Mouse (Mus musculus) splenic B cell, adult 2 months (primary cell): ENCODE data around the gene Phgdh.
A peak's percentile ranks its signal among the peaks of the same experiment; 100 is the strongest.

Source experiments
- DNase-seq: peaks from one replicate; pipeline ENCODE4 v3.0.0-alpha.2; 2011; ENCODE audit warnings: low read depth, low spot score
- H3K27me3 ChIP-seq: 2 replicates; pipeline ENCODE4 v1.6.1; 2012; ENCODE audit warnings: mild to moderate bottlenecking, low read length, moderate library complexity, mixed read lengths; ENCODE audit not compliant: control insufficient read depth, poor library complexity, insufficient read depth, severe bottlenecking
- H3K36me3 ChIP-seq: 2 replicates; pipeline ENCODE4 v1.6.1; 2012; ENCODE audit warnings: mild to moderate bottlenecking, low read length, moderate library complexity, mixed read lengths; ENCODE audit not compliant: control insufficient read depth, poor library complexity, insufficient read depth, severe bottlenecking

The Phgdh gene

DNA sequence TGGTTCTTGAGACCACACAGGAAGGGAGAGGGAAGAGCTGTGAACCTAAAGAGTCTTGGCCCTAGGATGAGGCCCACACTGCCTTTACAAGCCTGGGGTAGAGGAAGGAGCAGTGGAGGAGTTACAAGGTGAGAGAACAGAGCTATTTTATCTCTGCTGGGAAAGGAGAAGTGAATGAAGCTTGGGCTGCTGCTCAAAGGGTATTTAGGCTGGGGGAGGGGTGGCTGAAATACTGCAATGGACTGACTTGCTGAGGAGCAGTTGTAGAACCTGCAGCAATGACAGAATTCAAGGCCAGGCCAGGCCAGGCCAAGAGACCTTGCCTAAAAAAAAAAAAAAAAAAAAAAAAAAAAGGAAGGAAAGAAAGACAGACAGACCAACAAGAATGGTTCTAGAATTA lies 4.5 kb downstream of the Phgdh start:
- 0 out of 2 replicates have a peak, but pooled peaks cover 2% of the 10 kb centered on the region for H3K36me3 ChIP-seq
- no peaks in the 10 kb centered on the region for H3K27me3 ChIP-seq
- peak; percentile 38 for DNase-seq

- no peak for DNase-seq
- Histone ChIP-seq H3K36me3 (0 out of 2 replicates have a peak, but pooled peaks cover 2% of the 10 kb centered on the region), H3K27me3 (no peaks in the 10 kb centered on the region)
These were observed 5.8 kb downstream of the Phgdh start for GRCm38 (mm10) chr3:98334010-98334409.

DNA sequence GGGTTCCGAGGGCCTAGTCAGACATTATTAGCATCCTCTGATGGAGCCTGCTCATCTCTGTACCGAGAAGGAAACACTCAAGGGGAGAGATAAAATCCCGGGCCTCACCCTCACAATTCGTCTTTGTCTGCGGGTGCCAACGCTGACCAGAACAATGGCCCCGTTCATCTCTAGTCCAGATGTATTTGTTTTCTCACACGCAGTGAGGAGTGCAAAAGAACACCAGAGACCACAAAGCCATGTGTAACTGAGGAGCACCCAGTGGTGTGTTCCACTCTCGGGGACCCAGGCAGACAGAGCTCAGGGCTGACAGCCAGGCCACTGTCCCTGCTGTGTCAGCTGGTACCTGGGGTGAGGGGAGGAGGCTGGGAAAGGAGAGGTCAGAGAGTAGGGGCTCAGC lies 15.6 kb downstream of the Phgdh start:
- Histone ChIP-seq H3K36me3 (peaks cover 16% of the 10 kb centered on the region), H3K27me3 (no peaks in the 10 kb centered on the region)
- DNase-seq = no peak

GRCm38 (mm10) chr3:98322209-98322608 lies 17.6 kb downstream of the Phgdh start:
- no peaks in the 10 kb centered on the region for H3K27me3 ChIP-seq
- no peak for DNase-seq
- peaks cover 14% of the 10 kb centered on the region for H3K36me3 ChIP-seq

DNA sequence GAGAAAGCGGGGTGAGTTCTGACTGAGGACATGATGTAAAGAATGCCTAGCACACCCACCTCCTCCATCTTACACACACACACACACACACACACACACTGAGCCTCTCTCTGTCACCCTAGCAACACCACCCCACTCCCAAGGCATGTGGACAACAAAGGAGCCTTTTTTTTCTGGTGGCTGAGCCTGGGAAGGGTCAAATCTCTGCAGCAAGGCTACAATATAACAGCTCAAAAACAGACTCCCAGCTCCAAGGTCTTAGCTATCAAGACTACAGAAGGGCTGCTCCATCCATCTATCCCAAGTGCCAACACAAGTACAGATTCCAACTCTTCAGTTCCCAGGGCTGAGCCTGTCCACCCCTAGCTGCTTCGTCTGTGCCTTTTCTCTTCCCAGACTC lies 20.6 kb downstream of the Phgdh start:
- DNase-seq = no peak
- Histone ChIP-seq H3K36me3 (peaks cover 8% of the 10 kb centered on the region), H3K27me3 (no peaks in the 10 kb centered on the region)

GRCm38 (mm10) chr3:98317143-98317542 lies 22.6 kb downstream of the Phgdh start:
- Histone ChIP-seq H3K27me3 (no peaks in the 10 kb centered on the region), H3K36me3 (peaks cover 8% of the 10 kb centered on the region)
- DNase-seq = no peak

- H3K36me3 ChIP-seq = peaks cover 6% of the 10 kb centered on the region
- no peak for DNase-seq
- no peaks in the 10 kb centered on the region for H3K27me3 ChIP-seq
These were observed 24.6 kb downstream of the Phgdh start for GRCm38 (mm10) chr3:98315181-98315580.

GRCm38 (mm10) chr3:98313294-98314155 lies 26.3 kb downstream of the Phgdh start:
- no peaks in the 10 kb centered on the region for H3K27me3 ChIP-seq
- DNase-seq = no peak
- peaks cover 2% of the 10 kb centered on the region for H3K36me3 ChIP-seq

GRCm38 (mm10) chr3:98312867-98313266 lies 26.9 kb downstream of the Phgdh start:
- peak; percentile 61 for DNase-seq
- no peaks in the 10 kb centered on the region; the same call in 1 of the 2 replicates for H3K36me3 ChIP-seq
- no peaks in the 10 kb centered on the region for H3K27me3 ChIP-seq

- no peaks in the 10 kb centered on the region; the same call in 1 of the 2 replicates for H3K36me3 ChIP-seq
- DNase-seq = no peak
- no peaks in the 10 kb centered on the region for H3K27me3 ChIP-seq
These were observed 29.3 kb downstream of the Phgdh start for GRCm38 (mm10) chr3:98310456-98310855.

- no peak for DNase-seq
- no peaks in the 10 kb centered on the region for H3K27me3 ChIP-seq
- no peaks in the 10 kb centered on the region; the same call in 1 of the 2 replicates for H3K36me3 ChIP-seq
These were observed 31.2 kb downstream of the Phgdh start for GRCm38 (mm10) chr3:98308606-98309005.

DNA sequence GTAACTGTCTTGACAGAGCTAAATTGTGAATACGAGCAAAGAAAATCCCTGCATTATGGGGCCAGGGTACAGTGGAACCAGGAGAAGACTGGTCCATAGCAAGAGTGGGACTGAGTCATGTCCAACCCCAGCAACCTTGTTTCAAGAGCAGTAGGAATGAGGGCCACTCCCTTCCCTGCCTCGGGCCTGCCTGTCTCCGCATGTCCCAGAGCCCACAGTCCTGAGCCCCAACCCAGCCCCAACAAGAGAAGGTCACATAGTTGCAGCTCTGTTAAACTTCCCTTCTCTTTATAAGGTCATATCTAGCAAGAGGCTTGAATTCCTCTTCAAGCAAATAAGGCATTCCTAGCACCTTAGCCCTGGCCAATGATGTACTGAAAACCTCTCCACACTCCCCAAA lies 38.0 kb downstream of the Phgdh start:
- Histone ChIP-seq H3K36me3 (no peaks in the 10 kb centered on the region), H3K27me3 (no peaks in the 10 kb centered on the region)
- no peak for DNase-seq

DNA sequence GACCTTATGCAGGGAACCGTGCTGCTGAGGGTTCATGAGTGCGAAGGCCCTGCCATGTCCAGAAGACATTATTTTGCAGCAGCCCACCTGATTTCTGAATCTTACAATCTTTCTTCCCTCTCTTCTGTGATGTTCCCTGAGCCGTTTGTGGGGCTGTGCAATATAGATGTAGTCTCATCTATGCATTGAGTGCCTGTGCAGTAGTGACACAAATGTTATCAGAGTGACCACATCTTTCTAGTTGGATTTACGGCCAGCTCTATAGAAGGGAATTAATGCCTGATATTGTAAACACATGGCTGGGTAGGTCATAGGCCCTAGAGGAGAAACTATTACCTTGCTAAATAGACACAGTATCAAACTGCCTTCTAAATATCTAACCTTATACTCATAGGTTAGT lies 39.5 kb downstream of the Phgdh start:
- H3K36me3 ChIP-seq = no peaks in the 10 kb centered on the region
- no peaks in the 10 kb centered on the region for H3K27me3 ChIP-seq
- no peak for DNase-seq

DNA sequence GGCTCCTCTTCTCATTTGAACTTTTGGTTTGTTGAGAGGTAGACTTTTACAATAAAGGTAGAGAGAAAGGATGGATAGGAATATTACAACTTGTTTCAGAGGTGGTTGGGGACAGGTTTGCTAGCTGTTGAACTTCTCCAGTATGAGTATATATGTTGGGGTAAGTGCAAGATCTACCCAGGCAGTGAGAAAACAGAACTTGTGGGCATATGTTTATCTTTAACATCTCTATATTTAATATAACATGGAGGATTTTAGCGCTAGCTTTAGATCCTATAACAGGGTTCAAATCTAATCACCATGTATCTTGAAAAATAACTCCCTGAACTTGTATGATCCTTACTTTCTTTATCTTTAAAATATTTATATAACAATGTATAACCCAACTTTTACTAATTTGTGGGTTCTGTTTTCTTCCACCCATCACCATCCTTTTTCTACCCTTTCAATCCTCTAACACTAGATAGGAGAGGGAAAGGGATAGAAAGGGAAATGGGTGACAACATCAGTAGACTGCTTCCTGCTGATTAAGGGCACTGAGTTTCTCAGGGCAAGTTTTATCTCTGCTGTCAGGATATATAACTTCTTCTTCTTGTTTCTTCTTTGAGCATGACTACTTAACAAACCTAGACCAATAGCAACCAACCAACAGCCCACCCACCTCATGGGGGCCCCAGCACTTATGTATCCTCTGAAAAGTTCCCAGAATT lies 40.2 kb downstream of the Phgdh start:
- DNase-seq = no peak
- Histone ChIP-seq H3K36me3 (no peaks in the 10 kb centered on the region), H3K27me3 (no peaks in the 10 kb centered on the region)

DNA sequence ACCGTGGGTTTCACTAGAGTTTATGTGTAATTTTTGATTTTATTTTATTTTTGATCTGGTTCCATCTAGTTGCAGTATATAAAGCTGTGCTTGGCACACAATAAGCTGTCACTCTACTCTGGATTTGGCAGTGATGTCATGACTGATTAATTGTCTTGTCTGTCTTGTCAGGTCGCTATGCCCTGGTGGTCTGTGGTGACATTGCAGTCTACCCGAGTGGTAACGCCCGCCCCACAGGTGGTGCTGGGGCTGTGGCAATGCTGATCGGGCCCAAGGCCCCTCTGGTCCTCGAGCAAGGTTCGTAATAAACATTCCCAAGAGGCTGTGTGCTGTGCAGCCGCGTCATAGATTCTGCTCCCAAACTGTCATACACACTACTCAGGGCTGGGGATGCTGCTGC lies 43.8 kb downstream of the Phgdh start:
- H3K36me3 ChIP-seq = no peaks in the 10 kb centered on the region
- no peak for DNase-seq
- H3K27me3 ChIP-seq = no peaks in the 10 kb centered on the region
